Mouse (Mus musculus) adipocyte (in vitro differentiated cells): Measurements from ENCODE around the gene Fbxo11.

Experiments used
- DNase-seq: peaks from one replicate; pipeline ENCODE4 v3.0.0-alpha.2; 2016; ENCODE audit warnings: low spot score

Gene Fbxo11

GRCm38 (mm10) chr17:88065031-88065800 is at the start of gene Fbxo11:
TSS of gene Fbxo11 (minus strand) at chr17:88065291.
- peak; percentile 48 for DNase-seq

GRCm38 (mm10) chr17:88113883-88114229 is 48.8 kb upstream of the Fbxo11 start:
- DNase-seq, result no peak

DNA sequence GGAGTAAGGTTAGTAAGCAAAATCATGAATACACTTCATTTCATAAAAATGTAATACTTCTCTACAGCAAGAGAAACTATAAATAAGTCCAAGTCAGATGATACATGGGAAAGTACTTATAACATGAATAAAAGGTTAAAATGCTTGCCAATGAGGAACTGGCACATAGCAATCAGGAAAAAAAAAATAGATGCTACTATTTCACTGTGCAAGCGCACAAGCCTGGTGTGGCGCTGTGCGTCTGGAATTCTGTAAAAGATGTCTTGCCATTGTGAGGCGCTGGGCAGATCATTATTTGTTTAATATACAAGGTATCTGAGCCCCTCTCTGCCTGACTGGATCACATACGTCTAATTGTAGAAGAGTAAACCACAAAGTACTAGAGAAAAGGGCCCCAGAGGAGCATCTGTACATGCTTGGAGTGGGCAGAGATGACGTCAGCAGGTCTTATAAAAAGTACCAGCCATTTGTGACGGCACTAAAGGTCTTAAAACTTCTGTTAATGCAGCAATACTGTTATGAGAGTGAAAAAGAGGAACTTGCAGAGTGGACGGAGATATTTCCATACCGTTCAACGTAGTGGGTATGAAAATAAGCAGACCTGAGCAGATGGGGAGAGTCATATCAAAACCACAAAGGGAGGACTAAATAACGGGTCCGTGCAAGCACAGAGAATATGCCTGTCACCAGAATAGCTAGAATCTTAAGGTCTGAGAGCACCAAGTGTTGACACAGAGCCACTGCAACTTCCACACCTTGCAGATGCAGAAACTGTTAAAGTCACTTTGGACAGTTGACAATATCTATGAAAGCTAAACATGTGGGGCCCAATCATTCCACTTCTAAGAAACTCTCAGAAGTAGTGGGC is 48.2 kb upstream of the Fbxo11 start:
- DNase-seq, result no peak

GRCm38 (mm10) chr17:88111865-88112645 is 47.0 kb upstream of the Fbxo11 start:
- peak; percentile 40 for DNase-seq

DNA sequence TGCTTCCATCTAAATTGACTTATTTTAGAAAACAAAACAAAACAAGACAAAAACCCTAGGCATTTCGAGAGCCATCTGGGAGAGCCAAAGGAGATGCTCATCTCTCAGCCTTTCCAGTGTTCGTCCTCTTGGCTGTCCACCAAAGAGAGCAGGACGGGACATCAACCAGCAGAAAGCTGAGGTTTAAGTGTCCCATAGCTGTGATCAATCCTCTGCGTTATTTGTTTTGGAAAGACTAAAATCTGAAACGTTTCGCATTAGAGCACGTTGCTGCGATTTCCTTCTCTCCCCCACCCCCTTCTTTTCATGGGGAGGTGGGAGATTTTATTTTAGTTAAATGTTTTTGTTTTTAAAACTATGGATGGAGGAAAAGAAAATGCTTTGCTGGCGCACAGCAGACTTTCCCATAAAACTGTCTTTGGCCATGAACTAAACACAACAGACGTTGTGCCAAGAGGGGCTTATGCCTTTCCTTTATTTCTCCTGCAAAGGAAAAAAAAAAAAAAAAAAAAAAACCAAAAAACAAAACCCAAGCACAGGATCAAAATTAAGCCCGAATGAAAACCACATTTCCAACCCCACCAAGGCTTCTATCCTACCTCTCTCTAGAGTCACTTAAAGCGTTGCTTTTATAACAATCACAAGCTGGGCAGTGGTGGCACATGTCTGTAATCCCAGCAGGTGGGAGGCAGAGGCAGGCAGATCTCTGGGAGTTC is 46.1 kb upstream of the Fbxo11 start:
- no peak for DNase-seq

DNA sequence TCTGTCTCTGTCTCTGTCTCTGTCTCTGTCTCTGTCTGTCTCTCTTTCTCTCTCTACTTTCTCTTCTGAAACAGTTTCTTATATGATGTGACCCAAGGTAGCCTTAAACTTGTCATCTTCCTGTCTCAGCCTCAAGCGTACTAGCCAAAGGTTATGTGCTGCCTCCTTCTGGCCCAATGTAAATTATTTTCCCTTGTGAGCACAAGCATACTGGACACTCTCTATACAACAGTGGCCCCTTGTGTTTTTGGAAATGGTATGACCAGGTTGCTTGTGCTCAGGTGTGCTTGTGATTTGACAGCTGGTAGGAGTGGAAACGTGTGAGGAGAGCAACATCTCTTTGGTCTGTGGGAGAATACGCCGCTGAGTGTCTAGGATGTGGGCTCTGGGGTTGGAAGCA is 42.6 kb upstream of the Fbxo11 start:
- DNase-seq, result no peak

DNA sequence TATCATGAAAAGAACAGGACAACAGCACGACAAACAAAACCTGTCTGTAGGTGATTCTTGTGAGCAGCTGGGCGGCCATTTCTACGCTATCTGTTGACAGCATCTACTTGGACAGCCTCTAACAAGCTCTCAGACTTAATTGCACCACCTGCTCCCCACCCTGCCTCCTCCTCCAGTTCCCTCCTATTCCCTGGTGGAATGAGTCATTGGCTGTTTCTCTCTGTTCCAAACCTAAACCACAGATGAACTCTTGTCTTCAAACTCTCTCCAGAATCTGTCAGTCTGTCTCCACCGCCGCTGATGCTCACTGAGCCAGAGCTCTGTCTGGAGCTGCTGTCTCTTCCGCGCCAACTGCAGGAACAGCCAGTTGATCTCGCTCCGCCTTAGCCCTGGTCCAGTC is 41.3 kb upstream of the Fbxo11 start:
- peak; percentile 56 for DNase-seq

DNA sequence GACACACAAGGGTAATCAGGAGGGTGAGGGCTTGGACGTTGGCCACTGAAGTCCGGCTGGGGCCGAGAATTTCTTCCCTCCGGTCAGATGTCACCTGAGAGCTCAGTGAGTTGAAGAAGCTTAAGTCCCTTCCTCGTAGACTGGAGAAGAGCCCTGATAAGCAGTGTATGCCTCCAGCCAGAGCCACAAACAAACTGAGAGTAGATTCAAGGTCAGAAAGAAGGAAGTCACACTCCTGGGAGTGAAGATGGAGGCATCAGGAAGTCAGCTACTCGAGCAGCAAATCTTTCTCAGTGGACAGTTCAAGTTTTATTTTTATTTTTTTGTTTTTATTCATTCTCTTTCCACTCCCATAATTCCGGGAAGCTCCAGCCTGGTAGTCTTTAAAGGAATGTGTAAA is 37.5 kb upstream of the Fbxo11 start:
- DNase-seq, result no peak

DNA sequence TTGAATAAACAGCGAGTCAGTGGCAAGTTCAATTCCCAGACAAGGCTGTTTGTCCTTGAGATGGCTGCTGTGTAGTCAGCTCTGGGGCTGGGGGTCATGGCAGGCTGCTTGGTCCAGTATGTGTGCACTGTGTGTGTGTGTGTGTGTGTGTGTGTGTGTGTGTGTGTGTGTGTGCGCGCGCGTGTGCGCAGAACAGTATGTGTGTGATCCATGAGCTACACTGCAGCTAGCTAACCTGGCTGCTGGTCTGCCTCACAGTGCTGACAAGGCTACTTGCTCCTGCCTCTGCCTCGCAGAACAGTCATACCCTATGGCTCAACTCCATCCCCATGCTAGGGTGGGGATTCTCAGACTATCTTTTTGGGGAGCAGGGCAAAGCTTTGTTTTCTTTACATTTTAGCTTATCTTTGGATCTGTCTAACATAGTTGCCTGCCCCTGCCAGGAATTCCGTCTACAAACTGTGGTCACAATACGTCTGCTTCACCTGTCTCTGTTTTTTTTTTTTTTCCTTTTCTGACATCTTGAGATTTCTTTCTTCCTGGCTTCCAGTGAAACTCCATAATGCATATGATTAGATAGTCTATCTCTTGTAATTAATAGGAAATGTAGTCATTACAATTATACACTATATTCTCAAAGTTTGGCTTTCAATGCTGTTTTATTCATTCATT is 33.2 kb upstream of the Fbxo11 start:
- no peak for DNase-seq

- no peak for DNase-seq
These were observed 32.5 kb upstream of the Fbxo11 start for GRCm38 (mm10) chr17:88097543-88097942.

DNA sequence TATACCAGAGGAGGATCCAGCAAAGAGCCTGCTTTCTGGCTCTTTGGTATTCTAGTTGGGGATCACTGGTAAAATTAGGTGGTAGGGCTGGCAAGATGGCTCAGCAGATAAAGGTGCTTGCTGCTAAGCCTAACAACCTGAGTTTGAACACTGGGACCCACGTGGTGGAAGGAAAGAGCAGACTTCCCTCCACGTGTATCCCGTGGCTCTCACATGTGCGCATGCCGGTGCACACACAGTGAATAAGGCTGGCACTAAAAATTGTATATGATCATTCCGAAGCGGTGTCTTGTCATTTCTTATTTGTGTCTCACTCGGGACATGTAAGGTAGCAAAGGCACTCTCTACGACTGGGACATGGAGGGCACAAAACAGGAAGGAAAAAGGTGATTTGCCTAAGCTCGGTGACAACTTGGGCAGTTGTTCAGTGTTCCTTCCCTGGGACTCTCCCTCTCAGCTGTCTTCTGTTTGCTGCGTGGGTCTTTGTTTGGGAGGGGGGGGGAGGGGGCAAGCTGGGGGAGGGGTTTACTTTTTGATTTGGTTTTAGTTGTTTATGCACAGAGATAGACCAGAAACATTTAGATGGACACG is 31.8 kb upstream of the Fbxo11 start:
- no peak for DNase-seq

- no peak for DNase-seq
These were observed 30.6 kb upstream of the Fbxo11 start for GRCm38 (mm10) chr17:88095517-88096198.

- no peak for DNase-seq
These were observed 29.2 kb upstream of the Fbxo11 start for GRCm38 (mm10) chr17:88094327-88094726.

- no peak for DNase-seq
These were observed 28.7 kb upstream of the Fbxo11 start for GRCm38 (mm10) chr17:88093798-88094197.

DNA sequence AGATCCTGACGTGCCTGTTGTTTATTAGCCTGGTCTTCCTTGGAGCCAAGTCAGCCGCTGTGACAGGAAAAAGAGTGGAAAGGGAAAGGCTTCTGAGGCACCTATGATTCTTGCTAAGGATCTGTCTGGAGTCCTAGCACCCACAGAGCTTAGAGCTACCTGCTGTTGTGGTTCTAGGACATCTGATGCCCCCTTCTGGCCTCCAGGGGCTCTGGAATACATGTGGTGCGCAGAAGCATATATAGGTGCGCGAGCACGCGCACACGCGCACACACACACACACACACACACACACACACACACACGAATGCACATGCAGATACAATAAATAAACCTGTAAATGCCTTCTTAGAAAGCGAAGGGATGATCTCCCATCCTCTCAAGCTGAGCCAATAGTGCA is 20.9 kb upstream of the Fbxo11 start:
- DNase-seq, result no peak

GRCm38 (mm10) chr17:88081446-88081845 is 16.4 kb upstream of the Fbxo11 start:
- DNase-seq, result no peak

- DNase-seq, result no peak
These were observed 14.7 kb upstream of the Fbxo11 start for GRCm38 (mm10) chr17:88079771-88080170.

- no peak for DNase-seq
These were observed 7.0 kb upstream of the Fbxo11 start for GRCm38 (mm10) chr17:88072047-88072446.

GRCm38 (mm10) chr17:88068024-88068719 is 3.1 kb upstream of the Fbxo11 start:
- no peak for DNase-seq
